Mouse (Mus musculus): ENCODE data around the gene Chst11. TPM values are rescaled to one million over a fixed set of nuclear protein-coding genes. Genes with fewer than 3 reads are reported as not detected.
A peak's percentile ranks its signal among the peaks of the same experiment; 100 is the strongest.

Gene Chst11
- total RNA-seq, 2 experiments from 2014 or later = 1.3 to 1.4 TPM

GRCm38 (mm10) chr10:83064796-83065195 is 79.5 kb downstream of the Chst11 start:
- no peak for DNase-seq
- intact Hi-C loops (cut with DNase I; ENCODE audit: low total_unique reads) = no loop called here

- intact Hi-C loops (cut with DNase I; ENCODE audit: low total_unique reads) = no loop called here
- no peak for DNase-seq
These were observed 80.9 kb downstream of the Chst11 start for GRCm38 (mm10) chr10:83066159-83066558.

DNA sequence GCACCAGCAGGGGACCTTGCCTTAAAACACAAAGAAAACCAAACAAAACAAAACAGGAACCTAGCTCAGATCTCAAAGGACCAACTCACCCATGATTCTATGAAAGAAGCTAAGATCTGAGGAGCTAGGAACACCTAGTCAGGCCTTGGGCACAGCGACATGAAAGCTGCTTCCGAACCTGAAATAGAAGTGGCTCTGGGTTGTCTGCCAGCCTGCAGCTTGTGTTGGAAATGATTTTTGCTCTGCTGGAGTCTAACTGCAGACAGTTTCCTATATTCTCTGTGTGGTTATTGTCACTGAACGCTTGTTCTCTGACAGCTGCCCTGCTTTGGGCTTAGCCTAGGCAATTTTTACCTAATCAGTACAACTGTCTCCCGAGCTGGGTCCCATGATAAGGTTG is 82.0 kb downstream of the Chst11 start:
- intact Hi-C loops (cut with DNase I; ENCODE audit: low total_unique reads) = no loop called here
- DNase-seq = no peak

GRCm38 (mm10) chr10:83068466-83068865 is 83.2 kb downstream of the Chst11 start:
- DNase-seq = no peak
- intact Hi-C loops (cut with DNase I; ENCODE audit: low total_unique reads) = no loop called here

- intact Hi-C loops (cut with DNase I; ENCODE audit: low total_unique reads) = no loop called here
- no peak for DNase-seq
These were observed 84.5 kb downstream of the Chst11 start for GRCm38 (mm10) chr10:83069791-83070190.

GRCm38 (mm10) chr10:83071785-83072580 is 86.7 kb downstream of the Chst11 start:
- no peak for DNase-seq
- intact Hi-C loops (cut with DNase I; ENCODE audit: low total_unique reads) = no loop called here

DNA sequence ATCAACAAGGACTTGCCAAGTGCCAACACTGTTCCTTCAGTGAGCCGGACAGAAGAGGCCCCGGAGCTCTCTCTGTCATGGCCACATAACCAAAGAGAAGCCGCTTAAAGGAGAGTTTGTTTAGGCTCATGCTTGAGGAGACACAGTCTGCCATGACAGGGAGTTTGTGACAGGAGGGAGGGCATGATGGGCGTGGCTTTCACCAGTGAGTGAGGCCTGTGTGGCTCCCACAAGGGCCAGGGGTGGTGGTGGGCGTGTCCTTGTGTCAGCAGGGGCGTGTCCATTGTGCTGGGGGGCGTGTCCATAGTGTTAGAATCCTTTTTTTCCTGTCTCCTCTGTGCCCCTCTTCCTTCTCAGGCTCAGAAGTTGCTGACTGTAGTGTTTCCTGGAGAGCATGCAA is 87.8 kb downstream of the Chst11 start:
- intact Hi-C loops (cut with DNase I; ENCODE audit: low total_unique reads) = no loop called here
- DNase-seq = no peak

GRCm38 (mm10) chr10:83076816-83077215 is 91.5 kb downstream of the Chst11 start:
- intact Hi-C loops (cut with DNase I; ENCODE audit: low total_unique reads) = no loop called here
- DNase-seq = no peak

DNA sequence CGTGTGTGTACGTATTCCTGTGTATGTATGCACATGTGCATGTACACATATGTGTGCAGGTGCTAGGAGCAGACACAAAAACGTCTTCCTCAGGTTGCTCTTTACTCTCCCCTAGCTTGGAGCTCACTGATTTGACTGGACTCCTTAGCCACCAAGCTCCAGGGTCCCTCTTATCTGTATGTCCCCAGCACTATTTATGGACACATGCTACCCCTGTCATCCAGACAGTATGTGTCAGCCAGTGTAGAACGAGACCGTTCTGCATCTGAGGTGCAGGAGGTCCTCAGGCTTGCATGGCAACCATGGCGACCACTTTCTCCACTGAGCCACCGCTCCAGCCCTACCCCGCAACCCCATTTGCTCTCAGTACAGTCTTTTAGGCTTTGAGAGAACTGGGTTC is 93.4 kb downstream of the Chst11 start:
- intact Hi-C loops (cut with DNase I; ENCODE audit: low total_unique reads) = no loop called here
- no peak for DNase-seq

GRCm38 (mm10) chr10:83079755-83080154 is 94.5 kb downstream of the Chst11 start:
- intact Hi-C loops (cut with DNase I; ENCODE audit: low total_unique reads) = no loop called here
- no peak for DNase-seq

DNA sequence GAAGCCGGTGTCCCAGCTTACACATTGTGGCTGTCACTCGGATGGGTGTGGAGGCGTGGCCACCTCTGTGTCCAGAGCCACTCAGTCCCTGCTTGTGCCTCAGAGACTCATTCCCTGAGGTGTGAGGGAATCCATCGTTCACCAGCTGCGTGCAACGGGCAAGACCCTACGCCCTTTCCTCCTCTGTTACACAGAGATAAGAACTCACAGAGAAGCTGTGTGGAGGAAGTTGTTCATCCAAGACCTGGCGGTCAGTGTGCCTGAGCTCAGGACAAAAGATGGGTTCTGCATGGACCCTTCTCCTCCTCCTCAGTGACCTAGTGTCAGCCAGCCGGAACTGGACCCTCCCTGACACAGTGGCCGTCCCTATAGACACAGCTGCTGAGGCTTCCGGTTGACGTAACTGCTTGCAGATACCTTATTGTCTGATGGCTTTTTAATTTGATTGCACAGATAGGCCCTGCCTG is 95.0 kb downstream of the Chst11 start:
- DNase-seq = no peak
- intact Hi-C loops (cut with DNase I; ENCODE audit: low total_unique reads) = no loop called here

GRCm38 (mm10) chr10:83080930-83081329 is 95.6 kb downstream of the Chst11 start:
- no peak for DNase-seq
- intact Hi-C loops (cut with DNase I; ENCODE audit: low total_unique reads) = no loop called here

GRCm38 (mm10) chr10:83083946-83084345 is 98.6 kb downstream of the Chst11 start:
- intact Hi-C loops (cut with DNase I; ENCODE audit: low total_unique reads) = no loop called here
- DNase-seq = peak; percentile 43

- intact Hi-C loops (cut with DNase I; ENCODE audit: low total_unique reads) = no loop called here
- DNase-seq = no peak
These were observed 103.0 kb downstream of the Chst11 start for GRCm38 (mm10) chr10:83088318-83088717.

DNA sequence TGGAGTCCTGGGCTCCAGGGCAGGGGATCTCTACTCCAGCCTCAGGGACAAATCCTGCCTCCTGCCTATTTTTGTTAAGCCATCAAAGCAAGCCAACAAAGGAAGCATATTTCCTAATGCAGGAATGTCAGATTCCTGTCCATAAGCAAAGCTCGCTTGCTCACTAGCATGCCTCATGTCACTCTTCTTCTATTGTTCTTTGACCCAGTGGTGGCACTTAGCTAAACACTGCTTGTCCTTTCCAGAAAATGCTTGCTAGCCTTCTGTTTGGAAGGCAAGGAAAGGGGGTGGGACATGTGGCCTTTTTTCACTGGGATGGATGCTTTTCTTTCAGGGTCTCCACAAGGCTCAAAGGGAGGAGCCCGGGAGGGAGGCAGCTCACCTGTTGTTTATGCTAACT is 103.5 kb downstream of the Chst11 start:
- no peak for DNase-seq
- intact Hi-C loops (cut with DNase I; ENCODE audit: low total_unique reads) = no loop called here

DNA sequence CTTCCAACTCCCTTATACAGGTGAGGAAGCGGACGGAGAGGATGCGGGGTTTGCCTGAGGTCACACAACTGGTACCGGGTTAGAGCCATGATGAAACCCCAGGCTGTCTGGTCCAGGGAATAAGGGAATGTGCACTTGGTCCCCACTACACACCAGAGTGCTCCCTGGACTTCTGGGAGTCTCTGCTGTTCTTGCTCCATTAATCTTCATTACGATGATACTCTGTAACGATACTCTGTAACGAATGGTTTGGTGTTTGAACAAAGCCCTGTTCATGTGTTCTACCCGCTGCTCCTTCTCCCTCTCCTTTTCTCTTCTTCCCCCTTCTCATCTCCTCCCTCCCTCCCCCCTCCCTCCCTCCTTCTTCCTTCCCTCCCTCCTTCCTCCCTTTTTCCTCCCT is 104.9 kb downstream of the Chst11 start:
- intact Hi-C loops (cut with DNase I; ENCODE audit: low total_unique reads) = no loop called here
- no peak for DNase-seq

- DNase-seq = no peak
- intact Hi-C loops (cut with DNase I; ENCODE audit: low total_unique reads) = no loop called here
These were observed 108.4 kb downstream of the Chst11 start for GRCm38 (mm10) chr10:83093705-83094104.

- intact Hi-C loops (cut with DNase I; ENCODE audit: low total_unique reads) = no loop called here
- DNase-seq = no peak
These were observed 109.0 kb downstream of the Chst11 start for GRCm38 (mm10) chr10:83094248-83094647.

DNA sequence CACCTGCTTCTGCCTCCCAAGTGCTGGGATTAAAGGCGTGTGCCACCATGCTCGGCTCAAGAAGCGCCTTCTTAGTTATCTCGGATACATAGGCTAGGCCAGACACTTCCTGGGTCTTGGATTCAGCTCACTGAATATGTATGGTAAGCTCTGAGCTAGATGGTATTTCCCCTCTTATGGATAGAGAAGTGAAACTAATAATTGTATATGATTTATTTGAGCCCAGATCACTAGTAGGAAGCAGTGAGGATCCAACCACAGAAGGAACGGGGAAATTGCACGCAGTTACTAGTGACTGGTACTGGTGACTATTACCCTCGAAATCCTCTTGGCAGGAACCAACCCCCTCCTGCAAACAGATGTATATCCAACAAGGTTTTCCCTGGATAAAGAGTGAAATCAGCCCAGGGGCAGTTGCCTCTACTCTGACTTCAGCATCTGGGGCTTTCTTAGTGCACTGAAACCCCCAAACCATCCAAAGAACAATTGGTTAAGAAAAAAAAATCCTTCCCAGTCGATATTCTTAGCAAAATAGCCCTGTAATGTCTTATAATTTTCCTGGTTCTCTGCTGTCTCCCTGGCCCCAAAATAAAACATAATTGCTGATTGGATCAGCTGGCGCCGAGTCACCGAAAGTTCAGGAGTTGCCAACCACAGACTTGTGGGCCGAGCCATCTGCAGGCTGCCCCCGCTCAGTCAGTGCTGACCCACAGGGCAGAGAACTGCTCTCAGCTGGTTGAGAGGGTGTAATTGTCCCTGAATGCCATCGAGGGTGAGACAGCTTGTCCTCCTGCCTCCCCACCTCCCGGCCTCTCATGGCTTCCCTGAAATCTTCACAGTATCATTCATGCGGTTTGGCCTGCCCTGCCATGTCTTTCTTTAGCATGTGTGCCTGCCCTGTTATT is 109.8 kb downstream of the Chst11 start:
- intact Hi-C loops (cut with DNase I; ENCODE audit: low total_unique reads) = no loop called here
- DNase-seq = no peak

- intact Hi-C loops (cut with DNase I; ENCODE audit: low total_unique reads) = no loop called here
- DNase-seq = no peak
These were observed 111.0 kb downstream of the Chst11 start for GRCm38 (mm10) chr10:83096257-83096656.

DNA sequence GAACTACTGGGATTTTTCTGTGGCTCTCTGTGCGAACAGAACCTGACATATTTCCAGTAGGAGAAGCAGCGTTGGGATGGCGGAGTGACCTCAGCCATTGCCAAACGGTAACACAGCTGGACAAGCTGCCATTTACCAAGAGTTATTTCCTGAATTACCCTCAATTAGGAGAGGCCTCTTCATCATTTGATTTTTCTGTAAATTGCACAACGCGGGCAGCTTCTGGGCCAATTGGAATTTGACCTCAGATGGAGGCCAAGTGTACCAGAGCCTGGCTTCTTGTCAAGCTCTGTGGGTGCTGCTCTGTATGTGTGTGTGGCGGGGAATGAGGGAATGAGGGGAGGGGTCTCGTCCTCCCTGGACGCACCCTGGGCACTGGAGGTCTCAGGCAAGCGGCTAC is 113.6 kb downstream of the Chst11 start:
- intact Hi-C loops (cut with DNase I; ENCODE audit: low total_unique reads) = no loop called here

More for the DNA sequence above, 113.6 kb downstream of the Chst11 start:
- no peak for DNase-seq

Measured in gastrocnemius, postnatal 14 days (tissue).